Mouse (Mus musculus) olfactory bulb, adult 2 months (tissue): ENCODE results near the gene C77080. TPM values are rescaled to one million over a fixed set of nuclear protein-coding genes. Genes with fewer than 3 reads are reported as not detected.

Source experiments
- H3K27ac ChIP-seq: fragments of 200-500 bp; 2 replicates; pipeline ENCODE4 v1.5.1; 2012; ENCODE audit warnings: low read depth, low read length; ENCODE audit not compliant: insufficient read depth
- H3K4me1 ChIP-seq: fragments of 200-500 bp; 2 replicates; pipeline ENCODE4 v1.6.1; 2012; ENCODE audit warnings: low read length; ENCODE audit not compliant: control insufficient read depth, insufficient read depth
- H3K4me3 ChIP-seq: fragments of 200-500 bp; 2 replicates; pipeline ENCODE4 v1.5.1; 2012; ENCODE audit warnings: mild to moderate bottlenecking, low read depth, low read length, moderate library complexity; ENCODE audit not compliant: insufficient read depth
- CTCF ChIP-seq: fragments of 200-500 bp; IDR thresholded peaks from 2 replicates; pipeline ENCODE4 v1.5.1; 2012; ENCODE audit warnings: low read depth, mild to moderate bottlenecking, low read length, moderate library complexity; ENCODE audit not compliant: insufficient read depth
- POLR2A ChIP-seq: fragments of 200-500 bp; IDR thresholded peaks from 2 replicates; pipeline ENCODE4 v1.6.1; 2012; ENCODE audit warnings: mild to moderate bottlenecking, low read depth, low read length, moderate library complexity; ENCODE audit not compliant: insufficient read depth
- WGBS: fragments of 180-500 bp; shearing (Covaris S2); methylation state at CpG from one replicate; pipeline ENCODE4 v1.1.7; 2018; 5-methylcytosine and 5-hydroxymethylcytosine counted together
- polyA plus RNA-seq: library from polyadenylated mRNA; stranded (reverse); fragments of >200 nt; gene quantifications from 2 replicates; pipeline ENCODE4 v1.2.4, GENCODE M21; 2012; ENCODE audit warnings: low replicate concordance; ENCODE audit not compliant: missing spikeins, insufficient read depth, insufficient read length

Gene C77080
- polyA plus RNA-seq, 1 experiment, result not detected

- WGBS, result 93% methylated on average over 3 of the region's 3 CpGs
- peaks cover 24% of the 10 kb centered on the region for H3K4me1 ChIP-seq
- H3K4me3 ChIP-seq, result no peak overlapping the region
- H3K27ac ChIP-seq, result no peak overlapping the region
- TF ChIP-seq CTCF (no peak), POLR2A (no peak)
Measured at GRCm38 (mm10) chr4:129235147-129235546, 26.1 kb downstream of the C77080 start.

GRCm38 (mm10) chr4:129234488-129234887 lies 26.7 kb downstream of the C77080 start:
- WGBS, result 91% methylated on average over 7 of the region's 7 CpGs
- Histone ChIP-seq H3K4me1 (peaks cover 24% of the 10 kb centered on the region), H3K4me3 (no peak overlapping the region), H3K27ac (no peak overlapping the region)
- TF ChIP-seq CTCF (no peak), POLR2A (no peak)

GRCm38 (mm10) chr4:129232561-129233360 lies 28.4 kb downstream of the C77080 start:
- WGBS, result 92% methylated on average over 9 of the region's 9 CpGs
- TF ChIP-seq POLR2A (no peak), CTCF (no peak)

GRCm38 (mm10) chr4:129231594-129232450 lies 29.4 kb downstream of the C77080 start:
- 80% methylated on average over 12 of the region's 12 CpGs for WGBS
- TF ChIP-seq CTCF (no peak), POLR2A (no peak)
- Histone ChIP-seq H3K27ac (no peak overlapping the region), H3K4me1 (peaks cover 12% of the 10 kb centered on the region), H3K4me3 (no peak overlapping the region)

More at GRCm38 (mm10) chr4:129232561-129233360, 28.4 kb downstream of the C77080 start:
- Histone ChIP-seq H3K4me1 (peaks cover 13% of the 10 kb centered on the region), H3K27ac (no peak overlapping the region), H3K4me3 (no peak overlapping the region)

- Histone ChIP-seq H3K4me1 (peaks cover 14% of the 10 kb centered on the region), H3K27ac (no peak overlapping the region), H3K4me3 (no peak overlapping the region)
- WGBS, result 76% methylated on average over 8 of the region's 8 CpGs
- TF ChIP-seq POLR2A (no peak), CTCF (no peak)
Measured at GRCm38 (mm10) chr4:129230926-129231325, 30.3 kb downstream of the C77080 start.

GRCm38 (mm10) chr4:129227985-129228381 lies 33.2 kb downstream of the C77080 start:
- WGBS, result 21% methylated on average over 8 of the region's 8 CpGs
- H3K4me1 ChIP-seq, result peaks cover 27% of the 10 kb centered on the region
- TF ChIP-seq POLR2A, result no peak
- no peak for TF ChIP-seq CTCF
- no peak overlapping the region for H3K27ac ChIP-seq
- no peak overlapping the region for H3K4me3 ChIP-seq

GRCm38 (mm10) chr4:129227170-129227984 lies 33.8 kb downstream of the C77080 start:
- no peak overlapping the region for H3K27ac ChIP-seq
- no peak for TF ChIP-seq CTCF
- TF ChIP-seq POLR2A, result no peak
- peaks cover 33% of the 10 kb centered on the region for H3K4me1 ChIP-seq
- WGBS, result 25% methylated on average over 22 of the region's 22 CpGs
- H3K4me3 ChIP-seq, result peak overlapping the region; percentile 3; the same call in 1 of the 2 replicates

- 69% methylated on average over 5 of the region's 5 CpGs for WGBS
Measured at GRCm38 (mm10) chr4:129226441-129226963, 34.7 kb downstream of the C77080 start.

More at GRCm38 (mm10) chr4:129226441-129226963, 34.7 kb downstream of the C77080 start:
- TF ChIP-seq POLR2A (no peak), CTCF (no peak)
- Histone ChIP-seq H3K27ac (no peak overlapping the region), H3K4me3 (no peak overlapping the region), H3K4me1 (peaks cover 38% of the 10 kb centered on the region)
